Mouse (Mus musculus) megakaryocyte, embryonic 14.5 days (primary cell): ENCODE results near the gene Sgpp2.

Experiments
- FLI1 ChIP-seq: IDR thresholded peaks from 2 replicates; pipeline ENCODE4 v1.6.1; 2012; ENCODE audit warnings: low read length, inconsistent platforms, mixed read lengths
- GATA1 ChIP-seq: IDR thresholded peaks from 3 replicates; pipeline ENCODE4 v1.6.1; 2012; ENCODE audit warnings: mixed read lengths, low read length, inconsistent platforms, borderline replicate concordance

DNA sequence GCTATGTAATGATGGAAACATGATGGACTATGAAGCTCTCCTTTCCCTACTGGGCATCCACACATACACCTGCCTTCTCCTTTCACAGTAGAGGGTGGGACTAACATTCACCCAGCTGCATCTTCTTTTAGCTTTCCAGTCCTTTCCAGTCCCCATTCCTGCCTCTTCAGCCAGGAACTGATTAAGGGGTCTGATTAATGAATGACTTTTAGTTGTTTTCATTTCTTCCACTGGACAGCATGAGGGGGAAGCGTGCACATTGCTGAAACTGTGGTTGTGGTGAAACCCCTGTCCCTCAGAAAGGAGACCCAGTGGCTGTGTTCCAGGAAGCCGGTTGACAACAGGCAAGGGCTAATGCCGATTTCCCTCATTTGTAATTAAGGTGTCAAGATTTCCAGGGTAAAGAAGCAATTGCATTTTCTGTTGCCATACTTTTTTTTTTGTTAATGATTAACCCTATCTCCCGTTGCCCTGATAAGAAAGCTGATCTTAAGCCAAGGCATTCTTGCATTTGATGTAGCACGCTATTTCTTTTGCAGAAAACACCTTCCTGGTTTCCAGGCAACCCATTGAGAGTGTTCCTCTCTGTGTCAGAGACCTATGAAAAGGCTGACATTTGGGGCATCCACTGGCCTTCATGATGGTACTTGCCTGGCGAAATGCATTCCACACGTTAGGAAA, 12.1 kb downstream of the Sgpp2 start:
- TF ChIP-seq FLI1, result no peak
- no peak for TF ChIP-seq GATA1
